Mouse (Mus musculus) heart, embryonic 16.5 days (tissue): Measurements from ENCODE around the gene Olfr1280. TPM values are rescaled to one million over a fixed set of nuclear protein-coding genes. Genes with fewer than 3 reads are reported as not detected.

Source experiments
- ATAC-seq: fragments of 200-750 bp; cut with Nextera tagmentation; replicated peaks from 2 replicates; pipeline ENCODE4 v1.8.0; 2017; ENCODE audit warnings: moderate number of reproducible peaks; ENCODE audit not compliant: insufficient read depth, low FRiP score; ENCODE audit errors: extremely low read depth
- H3K27ac ChIP-seq: fragments of 300-500 bp; sonication (generic); 2 replicates; pipeline ENCODE4 v1.5.1; 2014; ENCODE audit warnings: mild to moderate bottlenecking, low read length, control low read depth, moderate library complexity
- H3K27me3 ChIP-seq: fragments of 300-500 bp; sonication (generic); 2 replicates; pipeline ENCODE4 v1.6.1; 2014; ENCODE audit warnings: low read length, mixed read lengths; ENCODE audit not compliant: control insufficient read depth, insufficient read depth
- H3K36me3 ChIP-seq: fragments of 300-500 bp; sonication (generic); 2 replicates; pipeline ENCODE4 v1.6.1; 2014; ENCODE audit not compliant: control insufficient read depth, insufficient read depth
- H3K4me1 ChIP-seq: fragments of 300-500 bp; sonication (generic); 2 replicates; pipeline ENCODE4 v1.6.1; 2014; ENCODE audit warnings: low read length, mixed read lengths; ENCODE audit not compliant: control insufficient read depth, insufficient read depth
- H3K4me2 ChIP-seq: fragments of 300-500 bp; sonication (generic); 2 replicates; pipeline ENCODE4 v1.6.1; 2014; ENCODE audit warnings: low read depth, mild to moderate bottlenecking, control low read depth, low read length
- H3K4me3 ChIP-seq: fragments of 300-500 bp; sonication (generic); 2 replicates; pipeline ENCODE4 v1.5.1; 2014; ENCODE audit warnings: mild to moderate bottlenecking, control low read depth, low read length
- H3K9ac ChIP-seq: fragments of 300-500 bp; sonication (generic); 2 replicates; pipeline ENCODE4 v1.6.1; 2014; ENCODE audit warnings: low read length, control low read depth
- H3K9me3 ChIP-seq: fragments of 300-500 bp; sonication (generic); replicated peaks from 2 replicates; pipeline ENCODE4 v1.6.1; 2016; ENCODE audit warnings: low read length; ENCODE audit not compliant: control insufficient read depth
- WGBS: fragments of 180-500 bp; shearing (Covaris S2); extraction: QIAGEN DNeasy Blood & Tissue Kit; methylation state at CpG from one replicate; pipeline ENCODE4 v1.1.7; 2014; 5-methylcytosine and 5-hydroxymethylcytosine counted together
- polyA plus RNA-seq: library from polyadenylated mRNA; unstranded; fragments of >200 nt; fragmentation: Nextera tagmentation; extraction: Ambion mirVana; gene quantifications from 2 replicates; pipeline ENCODE4 v1.2.1, GENCODE M21; 2015

Olfr1280 gene
- polyA plus RNA-seq, 1 experiment from 2014 or later: not detected

DNA sequence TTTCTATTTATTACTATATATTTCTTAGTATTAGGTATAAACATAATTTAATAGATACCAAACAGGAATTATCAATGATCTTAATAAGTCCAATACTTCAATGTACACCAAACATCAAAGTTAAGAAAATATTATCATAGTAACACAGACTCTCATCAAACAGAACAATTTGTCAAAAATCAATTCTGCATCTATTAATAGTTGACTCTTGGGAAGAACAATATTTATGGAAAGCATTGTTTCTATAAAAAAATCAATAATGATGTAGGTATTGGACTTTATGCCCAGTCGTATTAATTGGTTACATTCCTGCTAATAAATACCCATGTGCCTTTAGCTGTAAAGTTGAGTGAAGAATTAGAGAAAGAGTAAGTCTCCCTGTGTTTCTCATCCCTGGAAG, 61.4 kb downstream of the Olfr1280 start, which contains the start of gene Olfr1284:
Gene Olfr1284 (plus strand): TSS at position 301 of the 400 bp plus-strand sequence.
- WGBS: 69% methylated on average over 1 of the region's 1 CpGs
- ATAC-seq: no peak
- no peak within 1 kb of the TSS for H3K27ac ChIP-seq
- no peak within 1 kb of the TSS for H3K4me2 ChIP-seq
- no peaks in the 10 kb centered on the region for H3K4me1 ChIP-seq
- H3K36me3 ChIP-seq: no peaks in the 10 kb centered on the region
- H3K4me3 ChIP-seq: no peak within 1 kb of the TSS
- no peaks in the 10 kb centered on the region for H3K9me3 ChIP-seq
- no peaks in the 10 kb centered on the region for H3K27me3 ChIP-seq
- H3K9ac ChIP-seq: no peak within 1 kb of the TSS

Other genes with a start within 250 kb of the Olfr1280 start
- gene Gm13941, start 208.0 kb upstream of the Olfr1280 start, polyA plus RNA-seq: not detected in 2 replicates
- not detected in 2 replicates for gene Gm15130, start 161.1 kb upstream of the Olfr1280 start, polyA plus RNA-seq
- not detected in 2 replicates for gene 4930430A15Rik, start 84.4 kb upstream of the Olfr1280 start, polyA plus RNA-seq
- not detected in 2 replicates for gene Olfr1275, start 78.7 kb upstream of the Olfr1280 start, polyA plus RNA-seq
- not detected in 2 replicates for gene Olfr1276, start 59.5 kb upstream of the Olfr1280 start, polyA plus RNA-seq
- gene Olfr1277, start 39.9 kb upstream of the Olfr1280 start, polyA plus RNA-seq: not detected in 2 replicates
- not detected in 2 replicates for gene Olfr1278, start 23.9 kb upstream of the Olfr1280 start, polyA plus RNA-seq
- not detected in 2 replicates for gene Olfr1279, start 13.4 kb upstream of the Olfr1280 start, polyA plus RNA-seq
- not detected in 2 replicates for gene Olfr1281, start 12.5 kb downstream of the Olfr1280 start, polyA plus RNA-seq
- not detected in 2 replicates for gene Olfr1282, start 22.1 kb downstream of the Olfr1280 start, polyA plus RNA-seq
- not detected in 2 replicates for gene Olfr1283, start 52.8 kb downstream of the Olfr1280 start, polyA plus RNA-seq
- gene Olfr1284, start 61.5 kb downstream of the Olfr1280 start, polyA plus RNA-seq: not detected in 2 replicates
- not detected in 2 replicates for gene Olfr1286, start 109.1 kb downstream of the Olfr1280 start, polyA plus RNA-seq
- gene Olfr1287, start 135.1 kb downstream of the Olfr1280 start, polyA plus RNA-seq: not detected in 2 replicates
- not detected in 2 replicates for gene Olfr1288, start 160.1 kb downstream of the Olfr1280 start, polyA plus RNA-seq
- not detected in 2 replicates for gene Olfr1289, start 166.8 kb downstream of the Olfr1280 start, polyA plus RNA-seq
- gene Olfr1290, start 179.8 kb downstream of the Olfr1280 start, polyA plus RNA-seq: not detected in 2 replicates
- gene Olfr1291-ps1, start 183.2 kb downstream of the Olfr1280 start, polyA plus RNA-seq: not detected in 2 replicates
- not detected in 2 replicates for gene Olfr1293-ps, start 211.2 kb downstream of the Olfr1280 start, polyA plus RNA-seq
- not detected in 2 replicates for gene Olfr1294, start 226.3 kb downstream of the Olfr1280 start, polyA plus RNA-seq